Mouse (Mus musculus): ENCODE results near the gene Stra8. TPM values are rescaled to one million over a fixed set of nuclear protein-coding genes. Genes with fewer than 3 reads are reported as not detected.
A peak's percentile ranks its signal among the peaks of the same experiment; 100 is the strongest.

Gene Stra8
- total and polyA plus RNA-seq, 3 experiments = 0.11 TPM; not detected in 2

DNA sequence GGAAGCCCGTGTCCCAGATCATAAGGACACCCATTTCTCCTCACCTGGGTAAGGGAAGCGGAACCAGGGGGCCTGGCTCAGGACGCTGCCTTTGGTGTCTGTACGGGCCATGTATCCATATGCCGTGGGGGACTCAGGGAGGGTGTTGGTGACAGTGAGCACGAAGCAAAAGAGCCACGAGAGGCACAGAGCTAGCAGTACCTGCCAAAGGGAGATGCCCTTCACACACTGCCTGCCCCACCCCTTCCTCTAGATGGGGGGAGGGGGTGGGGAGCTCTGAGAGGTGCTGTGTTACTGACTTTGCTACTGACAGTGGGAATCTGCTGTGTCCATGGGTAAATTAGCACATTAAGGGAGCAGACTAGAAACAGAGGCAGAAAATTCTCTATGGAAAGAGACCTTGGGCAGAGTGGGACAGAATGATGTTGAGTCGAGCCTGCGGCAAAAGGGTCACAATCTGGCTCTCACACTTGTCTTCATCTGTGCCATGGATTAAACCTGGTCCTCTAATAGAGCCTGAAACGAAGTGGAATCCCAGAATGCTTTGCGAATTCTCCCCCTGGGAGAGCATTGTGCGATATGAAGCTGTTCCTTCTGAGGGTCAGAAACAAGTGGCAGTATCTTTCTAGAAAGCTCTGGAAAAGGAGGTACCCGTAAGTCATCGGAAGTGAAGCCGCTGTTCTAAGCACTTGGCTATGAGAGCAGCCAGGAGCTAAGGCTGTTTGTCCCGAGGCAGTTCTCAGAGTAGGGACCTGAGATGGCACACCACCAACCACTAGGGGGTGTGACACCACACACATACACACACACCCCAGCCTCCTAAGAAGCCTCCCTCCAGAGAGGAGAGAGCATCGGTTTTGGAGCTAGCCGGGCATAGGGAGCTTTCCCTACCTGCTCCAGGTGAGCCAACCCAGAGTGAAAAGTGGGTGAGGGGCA, 35.2 kb downstream of the Stra8 start:
- H3K4me3 ChIP-seq (ENCODE audit: low read depth, low read length) = no peak overlapping the region
- TF ChIP-seq GATA2 (IDR thresholded peaks at IDR 0.05; ENCODE audit: borderline replicate concordance, low read depth, low read length) (no peak), CTCF (IDR thresholded peaks at IDR 0.05; ENCODE audit: low read depth, low read length) (peak; percentile 15; the same call in 1 of the 2 replicates)
- DNase-seq (ENCODE audit: low spot score) (peak; percentile 14), ATAC-seq (ENCODE audit: extremely low read depth, insufficient number of reproducible peaks, low FRiP score, poor library complexity, severe bottlenecking) (no peak)
- no peaks in the 10 kb centered on the region for H3K36me3 ChIP-seq (replicated peaks)
- H3K9me3 ChIP-seq (replicated peaks) = no peaks in the 10 kb centered on the region
- no peaks in the 10 kb centered on the region; the same call in 1 of the 2 replicates for H3K4me1 ChIP-seq (ENCODE audit: insufficient read depth, low read depth, low read length)
- H3K27me3 ChIP-seq (ENCODE audit: insufficient read depth, low read length) = peaks cover 18% of the 10 kb centered on the region; the same call in 1 of the 2 replicates

- no peak overlapping the region for H3K4me3 ChIP-seq (ENCODE audit: low read depth, low read length)
- TF ChIP-seq GATA2 (IDR thresholded peaks at IDR 0.05; ENCODE audit: borderline replicate concordance, low read depth, low read length) (no peak), TAL1 (conservative IDR thresholded peaks at IDR 0.05; ENCODE audit: low read depth, low read length) (no peak), GATA1 (IDR thresholded peaks at IDR 0.05; ENCODE audit: borderline replicate concordance, low read length) (no peak), POLR2AphosphoS5 (IDR thresholded peaks at IDR 0.05; ENCODE audit: insufficient replicate concordance, low read depth, low read length) (no peak), CTCF (IDR thresholded peaks at IDR 0.05; ENCODE audit: low read depth, low read length) (no peak)
- H3K36me3 ChIP-seq (replicated peaks) = no peaks in the 10 kb centered on the region
- H3K4me1 ChIP-seq (ENCODE audit: insufficient read depth, low read depth, low read length) = no peaks in the 10 kb centered on the region; the same call in 1 of the 2 replicates
- H3K27me3 ChIP-seq (ENCODE audit: insufficient read depth, low read length) = peaks cover 18% of the 10 kb centered on the region; the same call in 1 of the 2 replicates
- no peak for ATAC-seq (ENCODE audit: extremely low read depth, insufficient number of reproducible peaks, low FRiP score, poor library complexity, severe bottlenecking)
- H3K9me3 ChIP-seq (replicated peaks) = no peaks in the 10 kb centered on the region
- no peak for DNase-seq (ENCODE audit: low spot score)
Measured at GRCm38 (mm10) chr6:34955862-34956241, 35.9 kb downstream of the Stra8 start.

DNA sequence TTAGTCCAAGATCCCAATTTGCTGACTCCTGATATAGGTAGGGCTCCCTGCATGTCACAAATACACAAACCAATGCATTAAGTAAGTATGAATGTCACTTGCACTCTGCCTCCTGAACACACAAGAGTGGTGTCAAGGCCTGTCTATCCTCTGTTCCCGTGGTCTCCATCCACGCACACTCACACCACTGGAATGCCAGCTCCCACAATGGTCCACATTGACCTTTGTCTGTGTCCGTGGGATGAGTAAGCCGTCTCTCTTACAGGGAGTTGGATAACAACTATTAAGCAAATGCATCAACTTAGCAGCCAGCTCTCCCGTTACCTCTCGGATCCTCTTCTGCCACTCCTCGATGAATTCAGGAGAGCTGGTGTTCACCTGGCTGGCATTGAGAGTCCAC, 39.2 kb downstream of the Stra8 start:
- Histone ChIP-seq H3K4me1 (ENCODE audit: insufficient read depth, low read depth, low read length) (no peaks in the 10 kb centered on the region; the same call in 1 of the 2 replicates), H3K9me3 (replicated peaks) (no peaks in the 10 kb centered on the region), H3K27me3 (ENCODE audit: insufficient read depth, low read length) (peaks cover 11% of the 10 kb centered on the region), H3K4me3 (ENCODE audit: low read depth, low read length) (no peak overlapping the region), H3K36me3 (replicated peaks) (no peaks in the 10 kb centered on the region)
- DNase-seq (ENCODE audit: low spot score) (no peak), ATAC-seq (ENCODE audit: extremely low read depth, insufficient number of reproducible peaks, low FRiP score, poor library complexity, severe bottlenecking) (no peak)
- TF ChIP-seq GATA2 (IDR thresholded peaks at IDR 0.05; ENCODE audit: borderline replicate concordance, low read depth, low read length) (no peak), POLR2AphosphoS5 (IDR thresholded peaks at IDR 0.05; ENCODE audit: insufficient replicate concordance, low read depth, low read length) (no peak), TAL1 (conservative IDR thresholded peaks at IDR 0.05; ENCODE audit: low read depth, low read length) (no peak), CTCF (IDR thresholded peaks at IDR 0.05; ENCODE audit: low read depth, low read length) (no peak), GATA1 (IDR thresholded peaks at IDR 0.05; ENCODE audit: borderline replicate concordance, low read length) (no peak)

DNA sequence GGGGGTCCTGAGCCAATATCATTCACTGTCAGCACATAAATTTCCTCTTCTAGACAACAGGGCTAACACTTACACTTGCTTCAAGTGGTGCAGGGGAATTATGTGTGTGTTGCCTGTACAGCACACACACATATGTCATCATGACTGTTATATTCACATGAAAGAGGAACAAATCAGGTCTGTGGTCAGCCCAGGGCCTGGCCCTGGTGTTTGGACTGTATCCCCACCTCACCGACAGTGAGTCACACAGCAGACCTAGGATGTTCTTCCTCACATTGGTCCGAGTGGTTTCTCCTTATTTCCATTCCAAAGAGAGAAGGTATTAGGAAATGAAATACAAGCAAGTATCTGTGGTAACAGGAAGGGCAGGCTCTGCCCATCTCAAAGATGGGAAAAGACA, 44.6 kb downstream of the Stra8 start:
- Histone ChIP-seq H3K9me3 (replicated peaks) (no peaks in the 10 kb centered on the region), H3K4me1 (ENCODE audit: insufficient read depth, low read depth, low read length) (no peaks in the 10 kb centered on the region), H3K27me3 (ENCODE audit: insufficient read depth, low read length) (peaks cover 16% of the 10 kb centered on the region), H3K36me3 (replicated peaks) (no peaks in the 10 kb centered on the region), H3K4me3 (ENCODE audit: low read depth, low read length) (no peak overlapping the region)
- TF ChIP-seq GATA1 (IDR thresholded peaks at IDR 0.05; ENCODE audit: borderline replicate concordance, low read length) (no peak), POLR2AphosphoS5 (IDR thresholded peaks at IDR 0.05; ENCODE audit: insufficient replicate concordance, low read depth, low read length) (no peak), TAL1 (conservative IDR thresholded peaks at IDR 0.05; ENCODE audit: low read depth, low read length) (no peak), CTCF (IDR thresholded peaks at IDR 0.05; ENCODE audit: low read depth, low read length) (no peak), GATA2 (IDR thresholded peaks at IDR 0.05; ENCODE audit: borderline replicate concordance, low read depth, low read length) (no peak)
- DNase-seq (ENCODE audit: low spot score) = no peak
- no peak for ATAC-seq (ENCODE audit: extremely low read depth, insufficient number of reproducible peaks, low FRiP score, poor library complexity, severe bottlenecking)

DNA sequence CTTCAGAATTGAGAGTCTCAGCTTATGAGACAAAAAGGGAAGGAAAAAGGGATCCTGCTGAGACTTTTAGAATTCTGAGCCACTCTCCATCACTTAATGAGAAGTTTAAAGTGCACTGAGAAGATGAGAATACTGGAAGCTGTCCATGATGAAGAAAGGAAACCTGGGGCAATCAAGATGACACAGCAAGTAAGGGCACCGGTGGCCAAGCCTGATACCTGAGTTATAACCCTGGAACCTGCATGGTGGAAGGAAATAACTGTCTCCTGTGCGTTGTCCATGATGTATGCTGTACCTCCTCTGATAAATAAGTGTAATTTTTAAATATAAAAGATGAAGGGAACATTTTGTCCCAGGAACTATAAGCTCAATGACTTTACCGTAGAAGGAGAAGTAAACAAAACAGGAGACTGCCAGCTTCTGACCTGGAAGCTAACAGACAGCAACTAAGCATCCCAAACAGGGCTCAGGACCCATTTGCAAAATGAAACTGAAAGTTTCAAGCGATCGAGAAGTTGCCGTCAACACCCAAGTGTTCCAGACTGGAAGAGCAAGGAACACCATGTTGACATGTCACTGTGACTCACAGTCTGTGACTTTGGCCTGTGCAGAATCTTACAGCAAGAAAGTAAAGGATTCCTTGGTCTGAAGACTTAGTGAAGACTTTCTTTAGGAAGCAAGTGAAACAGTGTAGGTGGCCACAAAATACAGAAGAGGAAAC, 46.0 kb downstream of the Stra8 start:
- Histone ChIP-seq H3K36me3 (replicated peaks) (no peaks in the 10 kb centered on the region), H3K27me3 (ENCODE audit: insufficient read depth, low read length) (peaks cover 11% of the 10 kb centered on the region), H3K4me1 (ENCODE audit: insufficient read depth, low read depth, low read length) (no peaks in the 10 kb centered on the region), H3K9me3 (replicated peaks) (no peaks in the 10 kb centered on the region), H3K4me3 (ENCODE audit: low read depth, low read length) (no peak overlapping the region)
- DNase-seq (ENCODE audit: low spot score) (no peak), ATAC-seq (ENCODE audit: extremely low read depth, insufficient number of reproducible peaks, low FRiP score, poor library complexity, severe bottlenecking) (no peak)
- TF ChIP-seq GATA1 (IDR thresholded peaks at IDR 0.05; ENCODE audit: borderline replicate concordance, low read length) (no peak), GATA2 (IDR thresholded peaks at IDR 0.05; ENCODE audit: borderline replicate concordance, low read depth, low read length) (no peak), CTCF (IDR thresholded peaks at IDR 0.05; ENCODE audit: low read depth, low read length) (no peak), POLR2AphosphoS5 (IDR thresholded peaks at IDR 0.05; ENCODE audit: insufficient replicate concordance, low read depth, low read length) (no peak), TAL1 (conservative IDR thresholded peaks at IDR 0.05; ENCODE audit: low read depth, low read length) (no peak)

DNA sequence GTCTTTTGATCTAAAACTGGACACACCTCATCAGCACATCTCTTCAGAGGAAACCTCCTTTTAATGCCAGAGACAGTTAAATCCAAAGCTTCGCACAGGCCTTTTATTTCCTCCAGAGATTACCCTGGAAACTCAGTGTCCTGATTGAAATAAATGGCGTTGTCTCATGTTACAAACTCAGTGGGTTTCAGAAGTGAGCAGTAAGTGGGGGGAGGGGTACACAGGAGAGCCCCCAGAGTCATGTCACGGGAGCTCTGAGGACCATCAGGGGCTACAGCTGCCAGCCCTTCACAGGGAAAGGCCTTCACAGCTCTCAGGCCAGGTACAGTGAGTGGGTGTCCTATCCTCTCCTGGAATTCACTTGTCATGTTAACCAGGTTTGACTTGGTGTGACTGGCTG, 51.2 kb downstream of the Stra8 start:
- DNase-seq (ENCODE audit: low spot score) (no peak), ATAC-seq (ENCODE audit: extremely low read depth, insufficient number of reproducible peaks, low FRiP score, poor library complexity, severe bottlenecking) (no peak)
- no peaks in the 10 kb centered on the region for H3K9me3 ChIP-seq (replicated peaks)
- H3K4me1 ChIP-seq (ENCODE audit: insufficient read depth, low read depth, low read length) = no peaks in the 10 kb centered on the region
- no peak overlapping the region for H3K4me3 ChIP-seq (ENCODE audit: low read depth, low read length)
- TF ChIP-seq CTCF (IDR thresholded peaks at IDR 0.05; ENCODE audit: low read depth, low read length) = no peak
- no peak for TF ChIP-seq GATA2 (IDR thresholded peaks at IDR 0.05; ENCODE audit: borderline replicate concordance, low read depth, low read length)
- TF ChIP-seq TAL1 (conservative IDR thresholded peaks at IDR 0.05; ENCODE audit: low read depth, low read length) = no peak
- TF ChIP-seq GATA1 (IDR thresholded peaks at IDR 0.05; ENCODE audit: borderline replicate concordance, low read length) = no peak
- TF ChIP-seq POLR2AphosphoS5 (IDR thresholded peaks at IDR 0.05; ENCODE audit: insufficient replicate concordance, low read depth, low read length) = no peak
- H3K27me3 ChIP-seq (ENCODE audit: insufficient read depth, low read length) = peaks cover 15% of the 10 kb centered on the region
- H3K36me3 ChIP-seq (replicated peaks) = no peaks in the 10 kb centered on the region
